Mouse (Mus musculus): ENCODE data around the gene Hesx1.
A peak's percentile ranks its signal among the peaks of the same experiment; 100 is the strongest.
"Not testable (repeated sequence)": the region's sequence is repeated elsewhere in the genome, so short reads cannot be mapped to it uniquely, and the experiment has no call there.

The Hesx1 gene

GRCm38 (mm10) chr14:26994211-26994741 lies at the start of gene Hesx1:
Gene Hesx1, plus strand, starts transcription at chr14:26994416.
- no peak for DNase-seq (ENCODE audit: low spot score in 2 of 2)

- DNase-seq (ENCODE audit: low spot score in 2 of 2), result not testable (repeated sequence)
These were observed 38.1 kb upstream of the Hesx1 start for GRCm38 (mm10) chr14:26956139-26956538.

- no peak for DNase-seq (ENCODE audit: low spot score in 2 of 2)
These were observed 33.7 kb upstream of the Hesx1 start for GRCm38 (mm10) chr14:26960518-26960917.

- no peak for DNase-seq (ENCODE audit: low spot score in 2 of 2)
These were observed 25.1 kb upstream of the Hesx1 start for GRCm38 (mm10) chr14:26969164-26969563.

GRCm38 (mm10) chr14:26969856-26970407 lies 24.3 kb upstream of the Hesx1 start:
- peak; percentile 49 to 65 for DNase-seq (ENCODE audit: low spot score in 2 of 2)

GRCm38 (mm10) chr14:26970439-26970932 lies 23.7 kb upstream of the Hesx1 start:
- peak; percentile 99 to 100 for DNase-seq (ENCODE audit: low spot score in 2 of 2)

- no peak for DNase-seq (ENCODE audit: low spot score in 2 of 2)
These were observed 23.0 kb upstream of the Hesx1 start, which contains the start of gene Appl1 for GRCm38 (mm10) chr14:26971106-26971789. Gene Appl1, minus strand, starts transcription at chr14:26971232.

GRCm38 (mm10) chr14:26973089-26973488 lies 21.1 kb upstream of the Hesx1 start:
- DNase-seq (ENCODE audit: low spot score in 2 of 2), result no peak

- no peak for DNase-seq (ENCODE audit: low spot score in 2 of 2)
These were observed 18.7 kb upstream of the Hesx1 start for GRCm38 (mm10) chr14:26975490-26975889.

GRCm38 (mm10) chr14:26976212-26976611 lies 18.0 kb upstream of the Hesx1 start:
- DNase-seq (ENCODE audit: low spot score in 2 of 2), result no peak

GRCm38 (mm10) chr14:26977500-26977899 lies 16.7 kb upstream of the Hesx1 start:
- no peak for DNase-seq (ENCODE audit: low spot score in 2 of 2)

GRCm38 (mm10) chr14:26979808-26980207 lies 14.4 kb upstream of the Hesx1 start:
- DNase-seq (ENCODE audit: low spot score in 2 of 2), result no peak

GRCm38 (mm10) chr14:26981021-26981420 lies 13.2 kb upstream of the Hesx1 start:
- no peak for DNase-seq (ENCODE audit: low spot score in 2 of 2)

- no peak for DNase-seq (ENCODE audit: low spot score in 2 of 2)
These were observed 12.6 kb upstream of the Hesx1 start for GRCm38 (mm10) chr14:26981494-26982149.

- no peak for DNase-seq (ENCODE audit: low spot score in 2 of 2)
These were observed 12.1 kb upstream of the Hesx1 start for GRCm38 (mm10) chr14:26982150-26982530.

- DNase-seq (ENCODE audit: low spot score in 2 of 2), result no peak
These were observed 5.5 kb upstream of the Hesx1 start for GRCm38 (mm10) chr14:26988694-26989093.

- DNase-seq (ENCODE audit: low spot score in 2 of 2), result no peak
These were observed 2.6 kb upstream of the Hesx1 start for GRCm38 (mm10) chr14:26991622-26992021.

GRCm38 (mm10) chr14:26993427-26993826 lies 789 bp upstream of the Hesx1 start:
- DNase-seq (ENCODE audit: low spot score in 2 of 2), result no peak

GRCm38 (mm10) chr14:26996257-26996656 lies 2.0 kb downstream of the Hesx1 start:
- DNase-seq (ENCODE audit: low spot score in 2 of 2), result no peak

GRCm38 (mm10) chr14:27000386-27000785 lies 6.2 kb downstream of the Hesx1 start:
- no peak for DNase-seq (ENCODE audit: low spot score in 2 of 2)

GRCm38 (mm10) chr14:27004906-27005305 lies 10.7 kb downstream of the Hesx1 start:
- DNase-seq (ENCODE audit: low spot score in 2 of 2), result no peak

- no peak for DNase-seq (ENCODE audit: low spot score in 2 of 2)
These were observed 11.7 kb downstream of the Hesx1 start for GRCm38 (mm10) chr14:27005937-27006336.

GRCm38 (mm10) chr14:27011561-27011960 lies 17.3 kb downstream of the Hesx1 start:
- no peak for DNase-seq (ENCODE audit: low spot score in 2 of 2)
